Mouse (Mus musculus): Measurements from ENCODE around the gene 0610030E20Rik. TPM values are rescaled to one million over a fixed set of nuclear protein-coding genes. Genes with fewer than 3 reads are reported as not detected.

0610030E20Rik gene
- 25.8 and 33.1 TPM in 2 replicates for total RNA-seq (2021)
- long read RNA-seq, experiment 1, full-length matches to known transcripts, result 4 of 7 reads
- long read RNA-seq, experiment 1, partial matches to known transcripts, result 0 of 7 reads
- long read RNA-seq, experiment 1, other reads (novel, unspliced or antisense), result 3 of 7 reads
- long read RNA-seq, experiment 2, full-length matches to known transcripts, result 11 of 14 reads
- long read RNA-seq, experiment 2, partial matches to known transcripts, result 1 of 14 reads
- long read RNA-seq, experiment 2, other reads (novel, unspliced or antisense), result 2 of 14 reads

- peak; percentile 87 for DNase-seq
These were observed at the start of gene 0610030E20Rik for GRCm38 (mm10) chr6:72347166-72347941. Gene 0610030E20Rik, plus strand, starts transcription at chr6:72347317.

- DNase-seq, result no peak
These were observed 49.3 kb upstream of the 0610030E20Rik start for GRCm38 (mm10) chr6:72297825-72298224.

GRCm38 (mm10) chr6:72302349-72302925 is 44.7 kb upstream of the 0610030E20Rik start:
- DNase-seq, result no peak

GRCm38 (mm10) chr6:72303510-72303909 is 43.6 kb upstream of the 0610030E20Rik start:
- DNase-seq, result peak; percentile 44

- DNase-seq, result no peak
These were observed 34.9 kb upstream of the 0610030E20Rik start for GRCm38 (mm10) chr6:72312198-72312597.

GRCm38 (mm10) chr6:72313124-72313867 is 33.8 kb upstream of the 0610030E20Rik start:
- DNase-seq, result no peak

GRCm38 (mm10) chr6:72315384-72315783 is 31.7 kb upstream of the 0610030E20Rik start:
- no peak for DNase-seq

GRCm38 (mm10) chr6:72316044-72316443 is 31.1 kb upstream of the 0610030E20Rik start:
- no peak for DNase-seq

GRCm38 (mm10) chr6:72318440-72318839 is 28.7 kb upstream of the 0610030E20Rik start:
- no peak for DNase-seq

- peak; percentile 47 for DNase-seq
These were observed 28.1 kb upstream of the 0610030E20Rik start for GRCm38 (mm10) chr6:72319019-72319418.

GRCm38 (mm10) chr6:72322936-72323335 is 24.2 kb upstream of the 0610030E20Rik start:
- no peak for DNase-seq

GRCm38 (mm10) chr6:72323786-72324508 is 23.2 kb upstream of the 0610030E20Rik start:
- DNase-seq, result no peak

GRCm38 (mm10) chr6:72326274-72326673 is 20.8 kb upstream of the 0610030E20Rik start:
- DNase-seq, result peak; percentile 60

GRCm38 (mm10) chr6:72329019-72329418 is 18.1 kb upstream of the 0610030E20Rik start:
- no peak for DNase-seq

GRCm38 (mm10) chr6:72330133-72330532 is 17.0 kb upstream of the 0610030E20Rik start:
- no peak for DNase-seq

GRCm38 (mm10) chr6:72333111-72333510 is 14.0 kb upstream of the 0610030E20Rik start:
- DNase-seq, result no peak

- DNase-seq, result no peak
These were observed 6.6 kb upstream of the 0610030E20Rik start for GRCm38 (mm10) chr6:72340481-72340880.

- no peak for DNase-seq
These were observed 2.6 kb upstream of the 0610030E20Rik start for GRCm38 (mm10) chr6:72344396-72345073.

GRCm38 (mm10) chr6:72345074-72345567 is 2.0 kb upstream of the 0610030E20Rik start, which contains the start of gene Usp39:
Gene Usp39, minus strand, starts transcription at chr6:72345184.
- peak; percentile 96 for DNase-seq

GRCm38 (mm10) chr6:72345633-72346032 is 1.5 kb upstream of the 0610030E20Rik start:
- no peak for DNase-seq

GRCm38 (mm10) chr6:72346261-72346660 is 856 bp upstream of the 0610030E20Rik start:
- no peak for DNase-seq
